In genomic region chr7:127422247-127422646, GRCm38 (mm10) we compare ENCODE assay signal across 8 mouse cellular contexts. TPM values are rescaled to one million over a fixed set of nuclear protein-coding genes. Genes with fewer than 3 reads are reported as not detected.
DNase-seq lines count a peak whose midpoint lies in the region; ATAC-seq and TF ChIP-seq lines count a peak whose summit lies in the region.

No protein-coding gene starts in this region.

- H3K27ac ChIP-seq in gastrocnemius, adult 2 months: peak overlapping the region; percentile 90
- peak overlapping the region; percentile 41 for H3K27ac ChIP-seq in liver, embryonic 13.5 days
- no peak overlapping the region for H3K27ac ChIP-seq in neural tube, embryonic 12.5 days

- peaks cover 10% of the 10 kb centered on the region for H3K36me3 ChIP-seq in liver, embryonic 13.5 days
- peaks cover 7% of the 10 kb centered on the region for H3K36me3 ChIP-seq in neural tube, embryonic 12.5 days

- no peaks in the 10 kb centered on the region for H3K9me3 ChIP-seq in liver, embryonic 13.5 days (replicated peaks)
- H3K9me3 ChIP-seq in neural tube, embryonic 12.5 days: no peaks in the 10 kb centered on the region

- DNase-seq in gastrocnemius, adult 2 months: peak; percentile 43
- DNase-seq in gastrocnemius, postnatal 14 days: no peak
- peak; percentile 57 for DNase-seq in cerebellum, adult 9-11 months
- peak; percentile 45 for DNase-seq in kidney, postnatal 10 days
- peak; percentile 36 for DNase-seq in liver, embryonic 13.5 days
- no peak for DNase-seq in ovary, postnatal 36 days (ENCODE audit: low spot score)

- peak overlapping the region; percentile 88 for H3K9ac ChIP-seq in liver, embryonic 13.5 days
- peak overlapping the region; percentile 89; the same call in 1 of the 2 replicates for H3K9ac ChIP-seq in neural tube, embryonic 12.5 days

- peaks cover 26% of the 10 kb centered on the region for H3K4me1 ChIP-seq in liver, embryonic 13.5 days (replicated peaks)
- peaks cover 11% of the 10 kb centered on the region; the same call in 1 of the 2 replicates for H3K4me1 ChIP-seq in neural tube, embryonic 12.5 days

- ATAC-seq in granulocyte monocyte progenitor cell, adult 5-6 weeks (replicated peaks; ENCODE audit: poor library complexity, severe bottlenecking): peak; percentile 56
- ATAC-seq in liver, embryonic 13.5 days (ENCODE audit: low read depth): peak; percentile 60
- ATAC-seq in neural tube, embryonic 12.5 days (ENCODE audit: low FRiP score, low read depth): peak; percentile 72

- 2% methylated on average over 15 of the region's 15 CpGs for WGBS in liver, embryonic 13.5 days (ENCODE audit: insufficient replicate concordance)
- 1% methylated on average over 15 of the region's 15 CpGs for WGBS in neural tube, embryonic 12.5 days

- intact Hi-C loops in gastrocnemius, adult 2 months (cut with DNase I): no loop called here
- intact Hi-C loops in gastrocnemius, postnatal 14 days (cut with DNase I; ENCODE audit: low total_unique reads): no loop called here

- H3K4me3 ChIP-seq in gastrocnemius, adult 2 months: peak overlapping the region; percentile 88
- peak overlapping the region; percentile 83 for H3K4me3 ChIP-seq in liver, embryonic 13.5 days (replicated peaks)
- H3K4me3 ChIP-seq in neural tube, embryonic 12.5 days: peak overlapping the region; percentile 81

- peaks cover 9% of the 10 kb centered on the region for H3K27me3 ChIP-seq in liver, embryonic 13.5 days
- peaks cover 8% of the 10 kb centered on the region; the same call in 1 of the 2 replicates for H3K27me3 ChIP-seq in neural tube, embryonic 12.5 days (replicated peaks)

- TF ChIP-seq CTCF in gastrocnemius, adult 2 months (IDR thresholded peaks at IDR 0.05): no peak

- peak overlapping the region; percentile 97 for H3K4me2 ChIP-seq in liver, embryonic 13.5 days
- peak overlapping the region; percentile 96 for H3K4me2 ChIP-seq in neural tube, embryonic 12.5 days (replicated peaks)

RNA-seq across cellular contexts. Expression of gene Zfp688, which starts 0.4 kb away (rescaled TPM):
- 1 to 10 TPM; 1.5 to 2.1 TPM for total RNA-seq in gastrocnemius, adult 2 months (2021)
- 1 to 10 TPM; 2.2 to 2.6 TPM for total RNA-seq in gastrocnemius, postnatal 14 days (2021)
- total RNA-seq in granulocyte monocyte progenitor cell, adult 5-6 weeks (2014; fragmentation: Nextera tagmentation): 13.5 and 17.6 TPM in 2 replicates
- 7.1 and 12.5 TPM in 2 replicates for total RNA-seq in granulocyte monocyte progenitor cell, adult 5-6 weeks (2017)
- 9.1 and 10.4 TPM in 2 replicates for polyA plus RNA-seq in liver, embryonic 13.5 days (2015; fragmentation: Nextera tagmentation; extraction: Ambion mirVana)
- 31.4 and 36.0 TPM in 2 replicates for polyA plus RNA-seq in neural tube, embryonic 12.5 days (2016; fragmentation: Nextera tagmentation; extraction: Ambion mirVana)

RNA-seq across cellular contexts. Expression of gene Zfp764, which starts 15.6 kb away (rescaled TPM):
- 1 to 10 TPM; 1.7 to 2.5 TPM for total RNA-seq in gastrocnemius, adult 2 months (2021)
- total RNA-seq in gastrocnemius, postnatal 14 days (2021): 1 to 10 TPM; 2.1 to 3.1 TPM
- total RNA-seq in granulocyte monocyte progenitor cell, adult 5-6 weeks (2014; fragmentation: Nextera tagmentation): 8.9 and 10.8 TPM in 2 replicates
- 12.5 and 15.1 TPM in 2 replicates for total RNA-seq in granulocyte monocyte progenitor cell, adult 5-6 weeks (2017)
- polyA plus RNA-seq in liver, embryonic 13.5 days (2015; fragmentation: Nextera tagmentation; extraction: Ambion mirVana): 1.1 and 1.8 TPM in 2 replicates
- polyA plus RNA-seq in neural tube, embryonic 12.5 days (2016; fragmentation: Nextera tagmentation; extraction: Ambion mirVana): 5.7 and 6.8 TPM in 2 replicates

RNA-seq across cellular contexts. Expression of gene Zfp689, which starts 26.7 kb away (rescaled TPM):
- 1 to 10 TPM in 1 of 2 experiments, under 1 TPM in 1; 0.71 to 1.3 TPM for total RNA-seq in gastrocnemius, adult 2 months (2021)
- 1 to 10 TPM; 1.0 to 1.5 TPM for total RNA-seq in gastrocnemius, postnatal 14 days (2021)
- 0.70 and 3.9 TPM in 2 replicates for total RNA-seq in granulocyte monocyte progenitor cell, adult 5-6 weeks (2014; fragmentation: Nextera tagmentation)
- total RNA-seq in granulocyte monocyte progenitor cell, adult 5-6 weeks (2017): 2.7 and 3.6 TPM in 2 replicates
- polyA plus RNA-seq in liver, embryonic 13.5 days (2015; fragmentation: Nextera tagmentation; extraction: Ambion mirVana): 2.2 and 2.4 TPM in 2 replicates
- 17.4 and 20.3 TPM in 2 replicates for polyA plus RNA-seq in neural tube, embryonic 12.5 days (2016; fragmentation: Nextera tagmentation; extraction: Ambion mirVana)

RNA-seq across cellular contexts. Expression of gene E430018J23Rik, which starts 28.8 kb away (rescaled TPM):
- 1 to 10 TPM; 1.2 to 1.3 TPM for total RNA-seq in gastrocnemius, adult 2 months (2021)
- total RNA-seq in gastrocnemius, postnatal 14 days (2021): 1 to 10 TPM; 2.0 to 2.4 TPM
- total RNA-seq in granulocyte monocyte progenitor cell, adult 5-6 weeks (2014; fragmentation: Nextera tagmentation): 2.5 TPM in 1 of 2 replicates, not detected in the other
- total RNA-seq in granulocyte monocyte progenitor cell, adult 5-6 weeks (2017): 4.2 and 8.9 TPM in 2 replicates
- 1.3 and 1.4 TPM in 2 replicates for polyA plus RNA-seq in liver, embryonic 13.5 days (2015; fragmentation: Nextera tagmentation; extraction: Ambion mirVana)
- 6.4 and 7.8 TPM in 2 replicates for polyA plus RNA-seq in neural tube, embryonic 12.5 days (2016; fragmentation: Nextera tagmentation; extraction: Ambion mirVana)

RNA-seq across cellular contexts. Expression of gene 9130019O22Rik, which starts 35.3 kb away (rescaled TPM):
- total RNA-seq in gastrocnemius, adult 2 months (2021): 1 to 10 TPM; 1.6 to 2.4 TPM
- 1 to 10 TPM; 1.7 TPM for total RNA-seq in gastrocnemius, postnatal 14 days (2021)
- total RNA-seq in granulocyte monocyte progenitor cell, adult 5-6 weeks (2014; fragmentation: Nextera tagmentation): 2.7 and 3.7 TPM in 2 replicates
- total RNA-seq in granulocyte monocyte progenitor cell, adult 5-6 weeks (2017): 4.1 and 5.5 TPM in 2 replicates
- 1.3 and 1.4 TPM in 2 replicates for polyA plus RNA-seq in liver, embryonic 13.5 days (2015; fragmentation: Nextera tagmentation; extraction: Ambion mirVana)
- 5.3 TPM in 2 replicates for polyA plus RNA-seq in neural tube, embryonic 12.5 days (2016; fragmentation: Nextera tagmentation; extraction: Ambion mirVana)

Comparison
In these comparisons a context has a peak if more than half of its experiments do, and no peak if none do; other contexts are left out.
1. DNase-seq: peak in gastrocnemius, adult 2 months (single experiment), cerebellum, adult 9-11 months (single experiment), kidney, postnatal 10 days (single experiment) and liver, embryonic 13.5 days (single experiment); none in gastrocnemius, postnatal 14 days (single experiment) and ovary, postnatal 36 days (single experiment).
2. Peak in every context shown above with its lines, with median percentiles within 50 percentile points of each other: H3K4me3 ChIP-seq and ATAC-seq.